Mouse (Mus musculus) splenic B cell, adult 2 months (primary cell): ENCODE data around the gene Mllt11.

ENCODE experiments used
- DNase-seq: peaks from one replicate; pipeline ENCODE4 v3.0.0-alpha.2; 2011; ENCODE audit warnings: low read depth, low spot score
- H3K27me3 ChIP-seq: 2 replicates; pipeline ENCODE4 v1.6.1; 2012; ENCODE audit warnings: mild to moderate bottlenecking, low read length, moderate library complexity, mixed read lengths; ENCODE audit not compliant: control insufficient read depth, poor library complexity, insufficient read depth, severe bottlenecking
- H3K36me3 ChIP-seq: 2 replicates; pipeline ENCODE4 v1.6.1; 2012; ENCODE audit warnings: mild to moderate bottlenecking, low read length, moderate library complexity, mixed read lengths; ENCODE audit not compliant: control insufficient read depth, poor library complexity, insufficient read depth, severe bottlenecking

The Mllt11 gene

DNA sequence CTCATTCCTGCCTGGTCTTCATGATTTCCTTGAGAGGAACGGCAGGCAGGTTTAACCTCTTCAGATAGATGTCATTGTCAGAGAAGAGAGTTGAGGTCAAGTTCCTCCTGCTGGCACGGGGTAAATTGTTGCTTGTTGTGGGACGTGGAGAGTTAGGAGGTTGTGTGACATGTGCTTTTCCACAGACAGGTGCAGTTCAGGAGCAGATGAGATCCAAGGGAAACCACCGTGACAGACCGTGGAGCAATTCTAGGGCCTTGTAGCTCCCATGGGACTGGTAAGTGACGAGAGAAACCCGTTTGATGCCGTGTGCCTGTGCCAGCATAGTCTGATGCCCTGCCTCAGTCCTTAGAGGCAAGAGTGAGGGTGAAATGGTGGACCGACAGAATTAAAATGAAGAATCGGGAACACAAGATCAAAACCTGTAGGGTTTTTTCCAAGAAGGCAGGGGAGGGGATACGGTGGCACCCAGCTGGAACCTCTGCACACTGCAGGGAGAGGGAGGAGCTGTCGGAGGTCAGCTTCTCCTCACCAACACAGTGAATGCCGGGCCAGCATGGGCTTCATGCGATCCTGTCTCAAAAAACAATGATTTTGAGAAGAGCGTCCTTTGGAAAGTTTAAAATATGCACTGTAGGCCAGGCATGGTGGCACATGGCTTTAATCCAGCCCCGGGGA lies 1.5 kb upstream of the Mllt11 start:
- Histone ChIP-seq H3K36me3 (peaks cover 19% of the 10 kb centered on the region), H3K27me3 (no peaks in the 10 kb centered on the region)
- peak; percentile 20 for DNase-seq

DNA sequence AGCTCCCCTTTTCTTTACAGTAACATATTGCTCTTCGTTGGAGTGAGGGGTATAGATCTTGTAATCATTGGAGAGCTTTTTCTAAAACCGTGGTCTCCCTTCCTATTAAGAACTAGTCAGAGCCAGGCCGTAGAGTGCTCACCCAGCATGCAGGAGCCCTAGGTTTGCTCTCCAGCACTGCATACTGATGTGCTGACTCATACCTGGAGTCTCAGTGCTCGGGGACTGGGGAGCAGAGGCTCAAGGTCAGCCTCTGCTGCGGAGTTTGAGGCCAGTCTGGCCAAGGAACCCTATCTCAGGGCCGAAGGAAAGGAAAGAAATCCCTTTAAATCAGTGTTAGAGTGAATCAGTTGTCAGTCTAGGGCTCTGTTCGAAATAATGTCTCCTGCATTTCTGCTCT lies 800 bp upstream of the Mllt11 start:
- peaks cover 19% of the 10 kb centered on the region for H3K36me3 ChIP-seq
- DNase-seq = no peak
- H3K27me3 ChIP-seq = no peaks in the 10 kb centered on the region

DNA sequence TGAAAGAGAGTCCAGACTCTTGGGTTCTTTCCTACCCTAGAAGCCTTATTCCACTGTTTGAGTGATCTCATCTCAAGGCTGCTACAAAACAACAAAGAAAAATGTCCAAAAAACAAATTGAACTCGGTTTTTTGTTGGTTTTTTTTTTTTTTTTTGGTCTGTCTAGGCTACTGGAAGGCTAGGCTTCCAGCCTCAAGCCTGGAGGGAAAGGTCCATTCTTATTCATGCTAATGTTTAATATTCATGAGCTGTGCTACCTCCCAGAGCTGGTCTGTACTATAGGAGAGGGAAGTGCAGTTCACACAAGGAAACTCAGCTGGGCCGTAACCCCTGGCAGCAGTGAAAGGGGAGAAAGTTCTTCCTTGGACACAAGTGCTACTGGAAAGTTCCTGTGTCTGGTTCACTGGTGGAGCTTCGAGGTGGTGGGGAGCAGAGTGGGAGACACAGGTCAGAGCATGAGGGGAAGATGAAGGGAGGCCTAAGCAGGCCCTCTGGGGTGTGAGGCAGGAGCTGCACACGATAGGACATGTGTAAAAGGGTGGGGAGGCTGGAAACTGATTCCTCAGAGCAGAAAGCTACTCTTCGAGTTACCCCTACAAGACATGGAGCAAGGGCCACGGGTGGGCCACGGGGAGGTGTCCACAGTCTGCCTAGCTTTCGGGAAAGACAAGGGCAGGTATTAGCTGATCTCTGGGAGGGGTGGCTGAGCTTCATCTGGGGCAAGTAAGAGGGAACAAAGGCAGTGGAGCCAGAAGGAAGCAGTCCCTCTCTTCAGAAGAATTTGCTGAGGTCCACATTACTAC lies 1.3 kb downstream of the Mllt11 start:
- Histone ChIP-seq H3K27me3 (no peaks in the 10 kb centered on the region), H3K36me3 (peaks cover 16% of the 10 kb centered on the region)
- peak; percentile 23 for DNase-seq

DNA sequence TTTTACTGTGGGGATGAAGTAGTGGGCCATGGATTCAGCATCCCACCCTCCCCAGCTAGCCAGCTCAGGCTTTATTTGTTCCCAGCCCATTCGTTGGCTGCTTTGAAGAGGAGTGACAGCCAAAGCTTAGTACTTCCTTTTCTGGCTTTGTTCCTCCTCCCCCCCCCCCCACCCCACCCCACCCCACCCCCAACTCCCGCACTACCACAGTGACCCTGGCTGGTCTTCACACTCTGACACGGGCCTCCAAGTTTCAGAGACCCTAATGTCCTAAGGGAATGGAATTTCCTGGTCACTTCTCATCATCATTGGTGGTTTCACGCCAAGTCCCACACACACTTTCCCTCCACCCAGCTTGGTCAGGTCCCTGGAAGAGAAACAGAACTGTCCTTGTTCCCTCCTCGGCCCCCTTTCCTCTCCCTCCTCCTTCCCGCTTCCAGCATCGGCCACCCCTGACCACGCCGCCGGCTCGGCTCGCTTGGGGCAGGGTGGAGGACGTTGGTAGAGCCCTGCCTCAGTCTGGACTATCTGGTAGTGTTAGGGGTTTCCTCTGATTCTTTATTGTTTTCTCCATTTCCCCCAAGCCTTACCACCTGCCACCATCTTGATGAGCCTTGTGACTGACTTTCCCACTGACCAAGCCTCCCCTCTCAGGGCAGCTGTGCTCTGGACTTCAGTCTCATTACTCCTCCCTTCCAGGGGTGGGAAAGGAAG lies 2.0 kb downstream of the Mllt11 start:
- H3K27me3 ChIP-seq = no peaks in the 10 kb centered on the region
- peaks cover 15% of the 10 kb centered on the region for H3K36me3 ChIP-seq
- peak; percentile 51 for DNase-seq

DNA sequence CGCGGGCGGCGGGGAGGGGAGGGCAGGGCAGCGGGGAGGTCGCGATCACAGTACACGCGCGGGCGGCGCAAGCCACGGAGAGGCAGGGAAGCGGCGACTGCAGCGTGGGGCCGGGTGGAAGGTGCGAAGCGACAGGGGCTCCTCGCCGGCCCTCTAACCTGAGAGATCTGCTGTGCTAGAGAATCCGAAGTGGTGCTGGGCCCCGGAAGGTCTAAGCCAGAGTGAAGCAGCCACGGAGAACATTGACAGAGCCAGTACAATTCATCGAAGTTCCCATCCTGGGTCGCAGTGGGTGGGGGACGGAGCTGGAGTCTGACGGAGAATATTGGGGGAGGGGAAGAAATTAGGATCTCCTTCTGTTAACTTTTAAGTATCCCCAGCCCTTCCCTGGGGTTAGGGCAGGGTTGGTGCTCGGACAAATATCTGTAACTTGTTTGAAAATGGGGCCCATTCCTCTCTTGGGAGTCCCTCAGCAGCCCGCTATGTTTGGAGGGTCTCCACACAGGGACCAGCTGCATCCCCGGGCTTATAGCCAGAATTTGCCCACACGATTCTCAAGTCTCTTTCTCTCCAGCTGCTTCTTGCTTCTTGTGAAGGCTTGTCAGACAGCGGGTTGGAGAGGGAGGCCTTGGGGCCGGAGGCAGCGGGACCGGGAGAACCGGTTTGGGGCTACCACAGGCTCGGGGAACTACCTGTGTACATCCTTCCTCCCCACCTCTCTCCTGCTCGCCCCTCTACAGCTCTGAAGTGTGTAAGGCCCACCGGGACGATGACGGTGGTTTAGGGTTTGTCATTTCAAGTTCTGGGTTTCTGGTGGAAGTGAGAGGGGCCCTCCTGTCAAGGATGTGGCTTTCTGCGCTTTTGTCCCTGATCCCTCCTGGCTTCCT lies 2.8 kb downstream of the Mllt11 start:
- peak; percentile 40 for DNase-seq

DNA sequence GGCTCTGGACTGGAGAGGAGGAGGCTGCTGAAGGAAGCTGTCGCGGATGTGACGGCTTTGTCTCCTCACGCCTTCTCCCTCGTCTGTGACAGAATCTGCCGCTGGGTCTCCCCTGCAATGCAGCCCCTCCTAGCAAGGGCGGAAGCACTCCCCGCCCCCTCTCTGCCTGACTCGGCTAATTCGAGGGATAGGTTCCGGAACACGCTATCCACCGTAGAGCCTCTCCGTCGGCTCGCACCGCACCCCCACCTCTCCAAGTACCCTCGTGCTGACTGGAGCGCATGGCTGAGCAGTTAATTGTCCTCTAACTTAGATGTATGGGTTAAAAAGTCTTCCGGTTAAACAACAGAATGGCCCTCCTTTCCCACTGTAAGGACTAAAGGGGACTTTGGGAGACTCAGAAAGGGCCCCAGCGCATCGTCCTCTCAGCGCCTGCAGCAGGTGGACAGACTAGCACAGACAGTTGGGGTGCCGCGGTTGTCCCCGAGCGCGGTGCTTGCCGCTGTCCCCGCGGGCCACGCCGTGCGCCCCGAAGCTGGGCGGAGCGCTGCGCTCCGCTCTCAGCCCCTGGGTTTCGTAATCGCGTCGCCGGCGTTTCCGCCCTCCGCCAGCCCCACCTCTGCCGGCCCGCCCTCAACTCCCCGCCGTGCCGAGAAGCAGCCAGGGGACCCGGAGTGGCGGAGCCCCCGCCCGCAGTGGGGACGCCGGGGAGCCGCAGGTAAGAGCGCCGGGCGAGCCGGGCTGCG lies 3.6 kb downstream of the Mllt11 start, which contains the start of gene Cdc42se1:
Gene Cdc42se1 (plus strand): TSS at position 585 of the 746 bp plus-strand sequence.
- Histone ChIP-seq H3K27me3 (no peaks in the 10 kb centered on the region), H3K36me3 (peaks cover 10% of the 10 kb centered on the region)
- peak; percentile 85 for DNase-seq

More for the DNA sequence above, 2.8 kb downstream of the Mllt11 start:
- H3K27me3 ChIP-seq = no peaks in the 10 kb centered on the region
- peaks cover 9% of the 10 kb centered on the region for H3K36me3 ChIP-seq

DNA sequence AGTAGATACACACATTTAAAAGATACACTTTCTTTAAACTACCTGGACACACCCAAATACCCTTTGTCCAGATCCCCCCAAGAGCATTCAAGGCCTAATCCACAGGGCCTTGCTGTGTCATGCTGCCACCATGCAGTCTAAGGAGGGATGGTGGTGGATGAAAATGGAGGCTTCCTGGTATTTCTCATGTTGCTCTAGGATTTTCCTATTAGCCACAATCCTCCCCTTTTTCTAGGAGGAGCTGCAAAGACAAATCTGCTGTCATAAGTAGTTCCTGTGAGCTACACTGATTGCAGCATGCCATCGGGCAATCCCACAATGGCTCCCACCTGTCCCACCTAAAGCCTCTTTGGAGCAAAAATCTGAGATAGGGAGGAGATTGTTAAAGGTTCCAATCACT lies 4.8 kb downstream of the Mllt11 start:
- no peak for DNase-seq
- Histone ChIP-seq H3K36me3 (peaks cover 5% of the 10 kb centered on the region; the same call in 1 of the 2 replicates), H3K27me3 (no peaks in the 10 kb centered on the region)

DNA sequence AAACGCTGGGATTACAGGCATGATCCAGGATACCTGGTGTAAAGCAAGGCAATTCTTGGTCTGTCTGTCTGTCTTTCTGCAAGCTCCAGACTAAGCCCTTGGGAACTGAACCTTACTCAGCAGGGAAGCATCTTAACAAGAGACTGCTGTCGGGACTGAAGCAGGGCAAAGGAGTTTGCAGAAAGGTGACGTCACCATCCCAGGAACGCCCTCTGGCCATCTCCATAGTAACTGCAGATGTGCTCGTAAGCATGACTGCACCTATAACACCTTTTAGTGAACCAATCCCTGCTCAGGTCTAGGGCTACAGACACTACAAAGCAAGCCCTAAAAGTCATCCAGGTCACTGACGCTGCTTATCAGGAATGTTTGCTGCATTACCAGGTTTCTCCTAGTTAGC lies 7.7 kb downstream of the Mllt11 start:
- Histone ChIP-seq H3K27me3 (no peaks in the 10 kb centered on the region), H3K36me3 (peaks cover 5% of the 10 kb centered on the region)
- no peak for DNase-seq

DNA sequence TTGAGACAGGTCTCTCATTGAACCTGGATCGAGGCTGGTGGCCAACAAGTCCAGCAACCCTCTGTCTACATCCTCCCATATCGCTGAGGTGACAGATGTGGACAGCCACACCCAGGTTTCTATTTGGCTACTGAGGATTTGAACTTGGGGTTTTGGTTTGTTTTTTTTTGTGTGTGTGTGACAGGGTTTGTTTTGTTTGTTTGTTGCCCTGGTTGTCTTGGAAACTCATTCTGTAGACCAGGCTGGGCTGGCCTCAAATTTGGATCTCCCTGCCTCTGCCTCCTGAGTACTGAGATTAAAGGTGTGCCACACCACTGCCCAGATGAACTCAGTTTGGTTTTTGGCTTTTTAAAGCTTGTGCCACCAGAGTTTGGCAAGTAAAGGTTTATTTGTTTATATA lies 8.9 kb downstream of the Mllt11 start:
- DNase-seq = no peak
- Histone ChIP-seq H3K27me3 (no peaks in the 10 kb centered on the region), H3K36me3 (peaks cover 5% of the 10 kb centered on the region)

DNA sequence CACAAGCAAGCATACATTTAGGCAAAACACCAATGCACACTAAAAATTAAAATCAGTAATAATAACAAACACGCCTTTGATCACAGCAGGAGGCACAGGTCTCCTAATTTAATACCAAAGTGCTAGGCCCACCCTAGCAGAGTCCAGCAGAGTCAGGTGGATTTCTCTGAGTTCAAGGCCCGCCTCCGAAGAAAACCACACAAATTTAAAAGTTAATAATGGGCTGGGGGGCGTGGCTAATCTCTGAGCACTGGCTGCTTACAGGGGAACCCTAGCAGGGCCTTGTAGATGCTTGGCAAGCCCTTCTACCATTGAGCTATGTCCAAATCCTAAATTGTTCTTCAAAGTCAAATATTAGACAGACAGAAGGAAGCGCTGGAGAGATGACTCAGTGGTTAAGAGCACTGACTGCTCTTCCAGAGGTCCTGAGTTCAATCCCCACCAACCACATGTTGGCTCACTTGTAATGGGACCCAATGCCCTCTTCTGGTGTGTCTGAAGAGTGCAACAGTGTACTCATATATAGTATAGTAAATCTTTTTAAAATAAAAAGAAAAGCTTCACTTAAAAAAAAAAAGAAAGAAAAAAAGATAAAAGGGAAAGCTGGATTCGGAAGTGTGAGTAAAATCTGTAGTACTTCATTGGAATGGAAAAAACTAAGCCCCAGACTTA lies 13.4 kb downstream of the Mllt11 start:
- Histone ChIP-seq H3K27me3 (no peaks in the 10 kb centered on the region), H3K36me3 (peaks cover 9% of the 10 kb centered on the region)
- DNase-seq = peak; percentile 33

DNA sequence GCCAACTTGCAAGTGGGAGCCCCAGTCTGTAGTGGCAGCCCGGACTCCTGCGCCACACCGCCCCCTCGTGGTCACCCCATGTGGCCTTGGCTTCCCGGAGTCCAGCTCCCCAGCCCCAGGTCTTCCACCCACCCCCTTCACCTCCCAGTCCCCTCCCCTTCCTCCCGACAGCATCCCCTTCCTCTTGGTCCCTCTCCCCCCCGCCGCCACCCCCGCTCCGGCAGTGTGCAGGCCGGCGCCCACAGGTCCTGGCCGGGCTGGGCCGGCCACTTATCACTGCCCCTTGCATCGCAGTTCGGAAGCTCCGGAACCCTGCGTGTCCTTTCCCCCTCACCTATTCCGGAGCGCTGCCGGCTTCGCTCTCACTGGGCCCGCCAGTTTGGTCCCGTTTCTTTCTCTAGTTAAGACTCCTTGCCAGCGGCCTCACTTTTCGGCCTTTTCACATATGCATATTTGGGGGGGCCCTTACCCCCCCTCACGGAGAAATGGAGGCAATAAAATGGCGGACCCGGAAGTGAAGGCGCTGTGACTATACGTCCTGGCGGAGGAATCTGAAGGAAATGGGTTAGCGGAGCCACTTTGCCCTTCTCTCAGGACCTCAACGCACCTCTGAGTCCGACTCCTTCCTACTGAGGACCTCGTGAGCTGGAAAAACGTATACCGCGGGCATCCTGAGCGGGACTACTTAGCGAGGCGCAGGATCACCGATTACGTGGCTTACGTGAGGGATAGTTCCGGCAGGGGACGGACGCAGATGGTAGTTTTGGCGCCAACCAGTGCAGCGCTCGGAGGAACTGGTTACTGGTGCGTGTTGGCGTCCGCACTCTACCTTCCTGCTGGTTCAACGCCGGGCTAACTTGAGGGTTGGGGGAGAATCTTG lies 14.5 kb downstream of the Mllt11 start, which contains the start of gene Gabpb2:
Gene Gabpb2 (minus strand): TSS at position 662 of the 880 bp plus-strand sequence.
- Histone ChIP-seq H3K27me3 (no peaks in the 10 kb centered on the region), H3K36me3 (peaks cover 8% of the 10 kb centered on the region)
- DNase-seq = peak; percentile 93

DNA sequence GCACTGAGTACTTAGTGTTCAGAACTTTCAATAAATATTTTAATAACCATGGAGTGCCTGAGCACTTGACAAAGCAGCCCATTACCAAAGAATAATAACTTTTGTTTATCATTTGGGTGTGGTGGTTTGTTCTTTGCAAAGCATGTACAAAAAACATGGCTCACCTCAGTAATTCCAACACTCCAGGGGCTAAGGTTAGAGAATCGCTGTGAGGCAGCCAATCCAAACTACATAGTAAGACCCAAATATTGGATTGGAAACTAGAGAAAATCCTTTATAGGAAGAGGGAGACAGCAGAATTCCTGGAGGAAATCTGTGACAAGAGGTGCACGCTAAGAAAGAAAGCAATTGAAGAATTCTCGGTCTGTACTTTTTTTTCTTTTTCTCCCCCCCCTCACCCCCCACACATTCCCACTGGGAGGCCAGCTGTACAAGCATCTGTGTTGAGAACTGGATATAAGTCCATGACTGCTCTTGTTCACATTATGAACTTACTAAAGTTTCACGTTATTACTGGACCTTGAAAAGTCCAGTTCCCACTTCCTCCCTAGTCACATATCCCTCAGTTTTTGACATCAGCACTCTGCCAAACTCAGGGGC lies 15.2 kb downstream of the Mllt11 start:
- H3K36me3 ChIP-seq = peaks cover 8% of the 10 kb centered on the region
- no peaks in the 10 kb centered on the region for H3K27me3 ChIP-seq
- DNase-seq = no peak
